Mouse (Mus musculus): ENCODE data around the gene Rps12.
"Not testable (repeated sequence)": the region's sequence is repeated elsewhere in the genome, so short reads cannot be mapped to it uniquely, and the experiment has no call there.

Rps12 gene

GRCm38 (mm10) chr10:23787062-23787821 is at the start of gene Rps12:
Gene Rps12, minus strand, starts transcription at chr10:23787275.
- peak; percentile 99 to 100 for DNase-seq (ENCODE audit: low spot score in 2 of 2)

GRCm38 (mm10) chr10:23836003-23836964 is 49.2 kb upstream of the Rps12 start:
- DNase-seq (ENCODE audit: low spot score in 2 of 2) = no peak

DNA sequence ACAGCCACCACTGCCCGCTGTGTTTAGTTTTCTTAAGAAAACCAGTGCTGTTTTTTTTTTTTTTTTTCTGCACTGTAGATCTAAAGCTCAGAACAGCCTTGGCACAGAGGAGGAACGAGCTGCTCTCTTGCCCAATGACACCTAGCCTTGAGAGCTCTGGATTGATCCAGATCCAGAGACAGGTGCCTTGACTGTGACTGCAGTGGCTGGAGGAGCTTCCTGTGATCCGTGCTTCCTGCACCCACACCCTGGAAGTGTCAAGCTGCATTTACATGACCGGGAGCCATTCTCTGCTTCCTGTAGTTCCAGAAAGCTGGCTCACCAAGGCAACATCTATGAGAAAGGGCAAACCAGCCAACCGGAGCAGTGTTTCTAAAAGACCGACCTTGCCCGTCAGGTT is 39.4 kb upstream of the Rps12 start:
- no peak for DNase-seq (ENCODE audit: low spot score in 2 of 2)

- DNase-seq (ENCODE audit: low spot score in 2 of 2) = no peak
These were observed 29.2 kb upstream of the Rps12 start for GRCm38 (mm10) chr10:23816241-23816640.

- peak; percentile 73 to 82 for DNase-seq (ENCODE audit: low spot score in 2 of 2)
These were observed 28.1 kb upstream of the Rps12 start for GRCm38 (mm10) chr10:23815168-23815567.

DNA sequence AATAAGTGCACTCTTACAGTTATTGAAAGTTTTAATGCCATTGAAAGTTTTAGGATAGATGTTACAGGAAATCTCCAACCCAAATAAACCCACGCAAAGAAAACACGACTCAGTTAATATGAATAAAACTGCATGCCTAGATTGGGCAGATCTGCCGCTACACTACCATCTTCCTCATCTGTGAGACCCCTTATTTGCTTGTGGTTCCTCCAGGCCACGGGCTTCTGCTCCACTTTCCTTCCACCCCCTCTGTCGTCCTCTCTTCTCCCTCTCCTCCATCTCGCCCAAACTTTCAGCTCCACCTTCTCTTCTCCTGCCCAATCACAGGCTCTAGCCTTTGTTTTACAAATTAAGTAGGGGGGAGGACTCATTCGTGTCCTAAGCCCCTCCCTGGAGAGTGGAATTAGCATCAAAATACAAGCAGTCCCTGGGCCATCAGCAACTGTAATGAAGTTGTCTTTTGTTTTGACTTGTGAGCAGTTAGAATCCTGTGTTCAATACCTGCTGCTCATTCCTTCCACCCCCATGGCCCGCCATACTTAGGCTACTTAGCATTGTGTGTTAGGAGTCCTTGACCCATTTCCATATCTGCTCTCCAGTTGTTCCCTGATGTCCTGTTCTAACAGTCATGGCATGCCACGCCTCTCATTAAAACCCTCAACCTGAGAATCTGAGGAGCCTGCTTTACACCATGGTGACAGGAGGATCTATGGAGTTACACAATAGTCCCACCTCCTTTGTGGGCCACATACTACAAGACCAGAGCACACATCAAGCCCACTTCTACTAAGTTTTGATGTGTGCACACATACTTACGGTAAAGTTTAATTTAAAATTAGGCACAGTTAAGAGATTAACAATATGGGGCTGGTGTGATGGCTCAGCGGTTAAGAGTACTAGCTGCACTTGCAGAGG is 26.0 kb upstream of the Rps12 start:
- no peak for DNase-seq (ENCODE audit: low spot score in 2 of 2)

- DNase-seq (ENCODE audit: low spot score in 2 of 2) = no peak
These were observed 25.3 kb upstream of the Rps12 start for GRCm38 (mm10) chr10:23812438-23812759.

GRCm38 (mm10) chr10:23811635-23812437 is 24.8 kb upstream of the Rps12 start:
- peak; percentile 56 to 63 for DNase-seq (ENCODE audit: low spot score in 2 of 2)

- DNase-seq (ENCODE audit: low spot score in 2 of 2) = no peak
These were observed 19.1 kb upstream of the Rps12 start for GRCm38 (mm10) chr10:23806201-23806600.

GRCm38 (mm10) chr10:23804665-23805064 is 17.6 kb upstream of the Rps12 start:
- no peak for DNase-seq (ENCODE audit: low spot score in 2 of 2)

GRCm38 (mm10) chr10:23802911-23803310 is 15.8 kb upstream of the Rps12 start:
- DNase-seq (ENCODE audit: low spot score in 2 of 2) = no peak

DNA sequence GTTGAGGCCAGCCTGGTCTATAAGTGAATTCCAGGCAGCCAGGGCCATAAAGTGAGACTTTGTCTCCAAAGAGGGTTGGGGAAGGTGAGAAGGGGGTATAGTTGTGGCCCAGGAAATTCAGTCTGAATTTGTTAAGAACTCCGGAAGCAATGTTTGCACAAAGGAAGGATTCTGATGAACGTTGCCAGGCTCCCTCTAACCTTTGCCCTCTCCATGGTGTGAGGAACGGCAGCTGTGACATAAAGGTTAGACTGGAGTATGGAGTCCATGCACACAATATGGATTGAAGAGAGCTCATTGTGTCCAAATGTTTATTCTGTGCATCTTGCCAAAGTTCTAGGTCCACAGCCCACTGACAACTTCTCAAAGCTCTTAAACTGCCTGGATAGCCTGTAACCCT is 12.9 kb upstream of the Rps12 start:
- no peak for DNase-seq (ENCODE audit: low spot score in 2 of 2)

- DNase-seq (ENCODE audit: low spot score in 2 of 2) = no peak
These were observed 11.1 kb upstream of the Rps12 start for GRCm38 (mm10) chr10:23798142-23798541.

GRCm38 (mm10) chr10:23797606-23798005 is 10.5 kb upstream of the Rps12 start:
- DNase-seq (ENCODE audit: low spot score in 2 of 2) = no peak

- DNase-seq (ENCODE audit: low spot score in 2 of 2) = peak; percentile 12 to 29
These were observed 9.8 kb upstream of the Rps12 start, which contains the start of gene Slc18b1 for GRCm38 (mm10) chr10:23796551-23797503. Gene Slc18b1, plus strand, starts transcription at chr10:23796986.

GRCm38 (mm10) chr10:23795871-23796520 is 8.9 kb upstream of the Rps12 start:
- no peak for DNase-seq (ENCODE audit: low spot score in 2 of 2)

GRCm38 (mm10) chr10:23788056-23788600 is 1.1 kb upstream of the Rps12 start:
- no peak for DNase-seq (ENCODE audit: low spot score in 2 of 2)

DNA sequence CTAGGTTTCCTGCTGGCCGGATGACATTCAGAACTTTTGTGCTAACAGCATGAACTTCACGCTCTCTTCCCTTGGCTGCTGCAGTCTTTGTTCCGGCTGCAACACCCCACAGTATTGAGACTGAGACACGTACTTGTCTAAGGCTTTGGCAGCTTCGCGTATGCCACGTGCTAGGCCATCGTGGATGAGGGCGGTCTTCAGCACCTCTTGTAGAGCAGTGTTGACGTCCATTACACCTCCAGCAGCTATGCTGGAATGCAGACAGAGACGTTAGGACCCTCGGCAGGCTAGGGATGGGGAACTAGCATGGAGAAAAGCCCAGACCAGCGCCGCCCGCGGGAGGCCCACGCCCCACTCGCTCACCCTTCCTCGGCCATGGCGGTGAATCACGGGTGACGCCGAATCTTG is 440 bp downstream of the Rps12 start:
- not testable (repeated sequence) for DNase-seq (ENCODE audit: low spot score in 2 of 2)

DNA sequence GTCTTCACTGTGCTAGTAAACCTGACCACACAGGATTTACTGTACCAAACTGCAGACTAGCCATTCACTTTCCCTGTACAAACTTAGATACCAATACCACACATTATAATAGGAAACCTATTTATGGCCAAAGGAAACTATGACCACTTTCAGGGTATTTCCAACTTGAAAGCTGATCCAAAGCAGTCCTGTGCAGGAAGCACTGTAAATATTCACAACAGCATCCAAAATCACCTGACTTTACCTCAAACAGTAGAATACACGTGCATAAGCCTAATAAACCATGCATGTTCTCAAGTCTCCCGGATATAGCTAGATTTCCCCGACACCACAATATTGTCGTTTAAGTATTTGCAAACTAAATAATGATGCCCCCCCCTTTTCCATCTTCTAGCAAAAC is 1.0 kb downstream of the Rps12 start:
- DNase-seq (ENCODE audit: low spot score in 2 of 2) = no peak

Data from frontal cortex, postnatal 25 days (tissue).